Mouse (Mus musculus): ENCODE data around the gene Swap70. TPM values are rescaled to one million over a fixed set of nuclear protein-coding genes. Genes with fewer than 3 reads are reported as not detected.

Swap70 gene
- polyA plus RNA-seq, 1 experiment, result 2.2 TPM

DNA sequence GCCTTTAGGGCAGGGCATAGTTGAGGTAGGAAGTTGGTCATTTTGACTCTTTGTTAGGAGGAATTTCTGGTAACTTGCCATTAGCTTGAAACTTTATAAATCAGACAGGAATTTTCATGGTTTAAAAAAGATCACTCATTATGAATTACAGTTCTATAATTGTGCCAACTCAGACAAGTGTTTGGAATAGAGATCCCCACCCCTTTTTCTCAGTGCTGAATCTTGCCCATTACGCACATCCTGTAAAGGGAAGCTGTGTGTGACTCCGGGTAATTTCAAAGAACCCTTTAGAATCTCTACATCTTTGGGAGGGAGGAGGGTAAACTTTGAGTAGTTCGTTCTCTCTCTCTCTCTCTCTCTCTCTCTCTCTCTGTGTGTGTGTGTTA, 15.9 kb downstream of the Swap70 start:
- no peaks in the 10 kb centered on the region for H3K36me3 ChIP-seq (ENCODE audit: control insufficient read depth, insufficient read depth, low read length)
- no peak for TF ChIP-seq POLR2A (IDR thresholded peaks at IDR 0.05; ENCODE audit: control insufficient read depth, low read depth, low read length)
- no peak for TF ChIP-seq CTCF (IDR thresholded peaks at IDR 0.05; ENCODE audit: control insufficient read depth, insufficient read depth, insufficient replicate concordance, low read depth, low read length)
- H3K4me3 ChIP-seq (ENCODE audit: control insufficient read depth, low read depth, low read length), result no peak overlapping the region
- no peak overlapping the region for H3K27ac ChIP-seq (ENCODE audit: control insufficient read depth, insufficient read depth, low read depth, low read length)
- no peaks in the 10 kb centered on the region for H3K4me1 ChIP-seq (ENCODE audit: control insufficient read depth, insufficient read depth, low read length)
- no peaks in the 10 kb centered on the region for H3K27me3 ChIP-seq (ENCODE audit: control insufficient read depth, insufficient read depth, low read length)

DNA sequence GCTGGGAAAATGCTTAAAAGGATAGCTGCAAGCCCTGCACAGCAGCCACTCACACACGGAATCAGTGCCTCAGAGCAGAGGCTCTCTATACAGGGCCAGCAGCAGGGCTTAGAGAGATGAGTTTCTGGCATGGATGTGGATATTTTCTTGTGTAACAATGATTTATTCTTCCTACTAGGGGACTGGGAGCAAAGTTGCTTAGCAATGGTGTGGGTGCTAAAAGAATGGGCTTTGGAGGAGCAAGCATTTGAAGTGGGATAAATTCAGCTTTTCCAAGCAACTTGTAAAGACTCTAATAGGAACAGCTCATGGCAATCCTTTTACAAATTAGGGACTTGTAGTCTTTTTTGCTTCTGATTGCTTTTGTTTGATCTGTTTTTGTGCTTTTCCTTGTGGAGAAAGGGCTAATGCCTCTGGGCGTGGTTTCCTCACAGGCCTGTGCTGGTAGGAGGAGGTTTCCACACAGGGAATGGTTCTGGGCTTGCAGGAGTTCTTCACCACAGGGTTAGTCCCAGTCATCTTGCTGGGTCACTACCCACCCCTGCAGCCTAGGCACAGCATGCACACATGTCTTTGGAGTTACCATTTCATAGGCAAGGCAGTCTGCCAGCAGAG, 16.4 kb downstream of the Swap70 start:
- Histone ChIP-seq H3K27ac (ENCODE audit: control insufficient read depth, insufficient read depth, low read depth, low read length) (no peak overlapping the region), H3K36me3 (ENCODE audit: control insufficient read depth, insufficient read depth, low read length) (no peaks in the 10 kb centered on the region), H3K4me1 (ENCODE audit: control insufficient read depth, insufficient read depth, low read length) (no peaks in the 10 kb centered on the region), H3K27me3 (ENCODE audit: control insufficient read depth, insufficient read depth, low read length) (no peaks in the 10 kb centered on the region), H3K4me3 (ENCODE audit: control insufficient read depth, low read depth, low read length) (no peak overlapping the region)
- no peak for TF ChIP-seq CTCF (IDR thresholded peaks at IDR 0.05; ENCODE audit: control insufficient read depth, insufficient read depth, insufficient replicate concordance, low read depth, low read length)
- TF ChIP-seq POLR2A (IDR thresholded peaks at IDR 0.05; ENCODE audit: control insufficient read depth, low read depth, low read length), result no peak

DNA sequence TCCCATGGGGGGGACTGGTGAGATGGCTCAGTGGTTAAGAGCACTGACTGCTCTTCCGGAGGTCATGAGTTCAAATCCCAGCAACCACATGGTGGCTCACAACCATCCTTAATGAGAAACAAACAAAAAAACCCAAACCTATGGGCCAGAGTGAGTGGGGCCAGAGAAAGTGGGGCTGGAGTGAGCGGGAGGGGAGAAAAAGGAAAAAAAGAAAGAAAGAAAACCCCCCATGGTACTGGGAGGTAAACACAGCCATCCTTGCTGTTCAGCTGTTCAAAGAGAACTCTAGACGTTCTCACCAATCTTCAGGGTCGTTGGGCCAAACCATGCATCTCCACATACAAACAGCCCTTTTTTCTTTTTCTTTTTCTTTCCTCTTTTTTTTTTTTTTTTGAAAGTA, 18.1 kb downstream of the Swap70 start:
- no peak for TF ChIP-seq CTCF (IDR thresholded peaks at IDR 0.05; ENCODE audit: control insufficient read depth, insufficient read depth, insufficient replicate concordance, low read depth, low read length)
- no peak for TF ChIP-seq POLR2A (IDR thresholded peaks at IDR 0.05; ENCODE audit: control insufficient read depth, low read depth, low read length)
- H3K4me3 ChIP-seq (ENCODE audit: control insufficient read depth, low read depth, low read length), result no peak overlapping the region
- H3K27ac ChIP-seq (ENCODE audit: control insufficient read depth, insufficient read depth, low read depth, low read length), result no peak overlapping the region
- H3K4me1 ChIP-seq (ENCODE audit: control insufficient read depth, insufficient read depth, low read length), result no peaks in the 10 kb centered on the region
- no peaks in the 10 kb centered on the region for H3K36me3 ChIP-seq (ENCODE audit: control insufficient read depth, insufficient read depth, low read length)
- no peaks in the 10 kb centered on the region for H3K27me3 ChIP-seq (ENCODE audit: control insufficient read depth, insufficient read depth, low read length)

DNA sequence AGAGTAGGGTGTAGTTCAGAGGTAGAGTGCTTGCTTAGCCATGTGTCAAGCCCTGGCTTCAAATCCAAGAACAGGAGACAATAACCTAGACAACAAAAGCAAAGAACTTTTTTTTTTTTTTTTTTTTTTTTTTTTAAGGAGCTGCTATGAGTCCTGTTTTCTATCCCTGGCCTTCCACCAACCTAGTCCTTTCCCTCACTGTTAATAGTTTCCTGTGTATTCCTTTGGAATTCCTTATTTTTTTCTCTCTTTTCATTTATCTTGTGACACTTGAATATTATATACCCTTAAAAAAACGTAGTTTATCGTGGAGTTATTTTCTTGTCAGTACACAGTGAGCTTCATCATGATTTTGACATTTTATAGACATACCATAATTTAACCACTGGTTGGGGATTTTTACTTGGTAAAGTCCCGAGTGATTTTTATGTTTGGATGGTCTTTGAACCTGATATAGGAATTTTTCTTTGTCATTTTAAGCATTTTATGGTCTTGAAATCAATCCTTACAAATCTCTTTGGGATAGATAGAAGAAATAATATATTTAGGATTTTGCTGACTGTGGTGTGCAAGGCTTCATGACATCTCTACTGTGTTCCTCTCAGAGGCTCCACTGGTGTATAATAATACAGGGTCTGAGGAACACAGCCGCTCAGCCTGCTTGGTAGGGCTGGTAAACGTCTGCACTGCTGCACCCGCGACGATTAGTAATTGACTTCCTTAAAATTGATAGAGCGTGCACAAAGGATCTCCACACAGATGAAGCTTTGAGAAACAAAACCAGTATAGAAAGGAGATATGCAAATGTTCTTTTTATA, 20.2 kb downstream of the Swap70 start:
- H3K27ac ChIP-seq (ENCODE audit: control insufficient read depth, insufficient read depth, low read depth, low read length), result no peak overlapping the region
- no peak overlapping the region for H3K4me3 ChIP-seq (ENCODE audit: control insufficient read depth, low read depth, low read length)
- TF ChIP-seq CTCF (IDR thresholded peaks at IDR 0.05; ENCODE audit: control insufficient read depth, insufficient read depth, insufficient replicate concordance, low read depth, low read length) (no peak), POLR2A (IDR thresholded peaks at IDR 0.05; ENCODE audit: control insufficient read depth, low read depth, low read length) (no peak)
- no peaks in the 10 kb centered on the region for H3K4me1 ChIP-seq (ENCODE audit: control insufficient read depth, insufficient read depth, low read length)
- H3K36me3 ChIP-seq (ENCODE audit: control insufficient read depth, insufficient read depth, low read length), result no peaks in the 10 kb centered on the region
- no peaks in the 10 kb centered on the region for H3K27me3 ChIP-seq (ENCODE audit: control insufficient read depth, insufficient read depth, low read length)

DNA sequence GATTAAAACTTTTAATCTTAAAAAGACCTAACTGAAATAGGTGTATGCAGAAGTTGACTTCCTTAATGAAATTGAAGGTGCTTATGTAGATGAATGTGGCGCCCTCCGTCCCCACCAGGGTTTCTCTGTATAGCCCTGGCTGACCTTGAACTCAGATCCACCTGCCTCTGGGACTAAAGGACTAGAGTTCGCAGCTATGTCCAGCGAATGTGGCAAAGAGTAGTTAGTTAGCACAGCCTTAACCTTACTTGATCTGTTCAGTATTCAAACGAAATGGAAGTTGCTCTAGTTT, 20.7 kb downstream of the Swap70 start:
- no peaks in the 10 kb centered on the region for H3K27me3 ChIP-seq (ENCODE audit: control insufficient read depth, insufficient read depth, low read length)
- no peak overlapping the region for H3K27ac ChIP-seq (ENCODE audit: control insufficient read depth, insufficient read depth, low read depth, low read length)
- no peaks in the 10 kb centered on the region for H3K36me3 ChIP-seq (ENCODE audit: control insufficient read depth, insufficient read depth, low read length)
- no peaks in the 10 kb centered on the region for H3K4me1 ChIP-seq (ENCODE audit: control insufficient read depth, insufficient read depth, low read length)
- no peak overlapping the region for H3K4me3 ChIP-seq (ENCODE audit: control insufficient read depth, low read depth, low read length)
- TF ChIP-seq CTCF (IDR thresholded peaks at IDR 0.05; ENCODE audit: control insufficient read depth, insufficient read depth, insufficient replicate concordance, low read depth, low read length), result no peak
- TF ChIP-seq POLR2A (IDR thresholded peaks at IDR 0.05; ENCODE audit: control insufficient read depth, low read depth, low read length), result no peak

DNA sequence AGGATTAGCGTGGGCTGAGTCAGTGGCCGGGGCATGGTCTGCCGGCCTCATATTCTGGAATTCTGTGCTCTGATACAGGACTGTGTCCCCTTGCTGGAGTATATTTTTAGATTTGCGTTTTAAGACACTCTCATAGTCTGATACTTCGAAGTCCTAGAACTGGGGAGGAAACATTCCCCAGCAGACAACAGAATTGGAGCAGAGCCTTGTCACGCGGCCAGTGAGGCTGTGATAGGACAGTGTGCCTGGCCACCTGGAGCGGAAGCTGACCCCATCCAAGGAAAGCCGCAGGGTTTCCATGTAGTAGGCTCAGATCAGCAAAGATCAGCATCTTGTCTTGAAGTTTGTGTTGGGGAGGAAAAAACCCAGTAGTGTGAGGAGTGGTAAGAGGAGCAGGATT, 23.6 kb downstream of the Swap70 start:
- Histone ChIP-seq H3K4me1 (ENCODE audit: control insufficient read depth, insufficient read depth, low read length) (no peaks in the 10 kb centered on the region), H3K27me3 (ENCODE audit: control insufficient read depth, insufficient read depth, low read length) (no peaks in the 10 kb centered on the region), H3K4me3 (ENCODE audit: control insufficient read depth, low read depth, low read length) (no peak overlapping the region), H3K27ac (ENCODE audit: control insufficient read depth, insufficient read depth, low read depth, low read length) (no peak overlapping the region), H3K36me3 (ENCODE audit: control insufficient read depth, insufficient read depth, low read length) (no peaks in the 10 kb centered on the region)
- TF ChIP-seq CTCF (IDR thresholded peaks at IDR 0.05; ENCODE audit: control insufficient read depth, insufficient read depth, insufficient replicate concordance, low read depth, low read length), result no peak
- TF ChIP-seq POLR2A (IDR thresholded peaks at IDR 0.05; ENCODE audit: control insufficient read depth, low read depth, low read length), result no peak

DNA sequence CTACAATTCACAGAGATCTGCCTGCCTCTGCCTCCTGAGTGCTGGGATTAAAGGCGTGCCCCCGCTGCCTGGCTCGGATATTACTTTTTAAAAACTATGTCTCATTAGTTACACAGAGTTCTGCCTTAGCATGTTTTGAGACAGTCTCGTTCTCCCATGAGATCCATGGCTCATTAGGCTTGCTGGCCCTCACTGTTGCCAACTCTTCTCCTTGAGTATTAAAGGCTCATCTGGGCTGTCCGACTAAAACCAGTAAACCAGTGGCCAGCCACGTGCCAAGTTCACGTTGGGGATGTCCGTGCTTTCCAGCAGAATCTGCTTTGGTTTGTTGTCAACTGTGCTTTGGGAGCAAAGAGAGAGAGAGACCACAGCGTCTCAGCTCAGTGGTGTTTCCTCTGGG, 25.0 kb downstream of the Swap70 start:
- TF ChIP-seq POLR2A (IDR thresholded peaks at IDR 0.05; ENCODE audit: control insufficient read depth, low read depth, low read length) (no peak), CTCF (IDR thresholded peaks at IDR 0.05; ENCODE audit: control insufficient read depth, insufficient read depth, insufficient replicate concordance, low read depth, low read length) (no peak)
- H3K27me3 ChIP-seq (ENCODE audit: control insufficient read depth, insufficient read depth, low read length), result no peaks in the 10 kb centered on the region
- H3K4me1 ChIP-seq (ENCODE audit: control insufficient read depth, insufficient read depth, low read length), result no peaks in the 10 kb centered on the region
- no peak overlapping the region for H3K4me3 ChIP-seq (ENCODE audit: control insufficient read depth, low read depth, low read length)
- no peaks in the 10 kb centered on the region for H3K36me3 ChIP-seq (ENCODE audit: control insufficient read depth, insufficient read depth, low read length)
- H3K27ac ChIP-seq (ENCODE audit: control insufficient read depth, insufficient read depth, low read depth, low read length), result no peak overlapping the region

Measured in testis, adult 2 months (tissue).